Mouse (Mus musculus): Measurements from ENCODE around the gene Klrb1b.

The Klrb1b gene

GRCm38 (mm10) chr6:128826132-128826531, at the start of gene Klrb1b, which contains the start of gene Gm44511:
Gene Klrb1b, minus strand, starts transcription at chr6:128826331.
Gene Gm44511, minus strand, starts transcription at chr6:128826315.
- ATAC-seq (ENCODE audit: low TSS enrichment), result no peak

- no peak for ATAC-seq (ENCODE audit: low TSS enrichment)
Measured at GRCm38 (mm10) chr6:128871910-128872610, 45.9 kb upstream of the Klrb1b start.

GRCm38 (mm10) chr6:128868861-128869260, 42.7 kb upstream of the Klrb1b start:
- ATAC-seq (ENCODE audit: low TSS enrichment), result no peak

DNA sequence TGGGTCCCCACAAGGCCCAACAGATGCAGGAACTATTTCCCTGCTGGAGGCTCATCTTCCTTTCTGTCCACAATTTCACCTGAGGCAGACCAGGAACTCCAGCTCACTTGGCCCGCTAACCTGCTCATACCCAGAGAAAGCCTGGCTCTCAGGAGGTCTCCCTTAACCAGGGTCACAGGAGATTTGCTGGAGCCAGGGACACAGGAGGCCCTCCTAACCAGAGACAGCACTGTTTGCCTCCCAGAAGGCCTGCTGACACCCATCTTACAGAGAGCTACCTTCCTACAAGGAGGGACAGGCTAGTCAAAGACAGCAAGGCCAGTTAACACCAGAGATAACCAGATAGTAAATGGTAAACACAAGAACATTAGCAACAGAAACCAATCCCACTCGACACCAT, 31.8 kb upstream of the Klrb1b start:
- ATAC-seq (ENCODE audit: low TSS enrichment), result no peak

- peak; percentile 67 for ATAC-seq (ENCODE audit: low TSS enrichment)
Measured at GRCm38 (mm10) chr6:128856250-128856649, 30.1 kb upstream of the Klrb1b start.

GRCm38 (mm10) chr6:128855477-128855876, 29.3 kb upstream of the Klrb1b start:
- no peak for ATAC-seq (ENCODE audit: low TSS enrichment)

DNA sequence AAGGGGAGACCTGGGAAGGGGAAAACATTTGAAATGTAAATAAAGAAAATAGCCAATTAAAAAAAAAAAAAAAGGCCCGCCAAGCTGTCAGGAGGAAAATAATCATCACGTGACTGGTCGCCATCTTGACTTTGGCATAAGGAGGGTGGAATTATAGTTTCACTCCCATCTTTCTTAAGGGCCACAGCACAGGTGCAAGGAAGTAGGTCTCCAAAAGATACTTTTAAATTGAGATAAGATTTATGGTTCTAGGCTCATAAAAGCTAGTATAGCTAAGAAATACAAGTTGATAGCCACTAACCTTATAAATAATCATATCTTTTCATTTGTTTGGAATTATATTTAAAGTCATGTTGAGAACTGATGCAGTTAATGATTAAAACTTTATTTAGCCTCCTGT, 28.8 kb upstream of the Klrb1b start:
- no peak for ATAC-seq (ENCODE audit: low TSS enrichment)

DNA sequence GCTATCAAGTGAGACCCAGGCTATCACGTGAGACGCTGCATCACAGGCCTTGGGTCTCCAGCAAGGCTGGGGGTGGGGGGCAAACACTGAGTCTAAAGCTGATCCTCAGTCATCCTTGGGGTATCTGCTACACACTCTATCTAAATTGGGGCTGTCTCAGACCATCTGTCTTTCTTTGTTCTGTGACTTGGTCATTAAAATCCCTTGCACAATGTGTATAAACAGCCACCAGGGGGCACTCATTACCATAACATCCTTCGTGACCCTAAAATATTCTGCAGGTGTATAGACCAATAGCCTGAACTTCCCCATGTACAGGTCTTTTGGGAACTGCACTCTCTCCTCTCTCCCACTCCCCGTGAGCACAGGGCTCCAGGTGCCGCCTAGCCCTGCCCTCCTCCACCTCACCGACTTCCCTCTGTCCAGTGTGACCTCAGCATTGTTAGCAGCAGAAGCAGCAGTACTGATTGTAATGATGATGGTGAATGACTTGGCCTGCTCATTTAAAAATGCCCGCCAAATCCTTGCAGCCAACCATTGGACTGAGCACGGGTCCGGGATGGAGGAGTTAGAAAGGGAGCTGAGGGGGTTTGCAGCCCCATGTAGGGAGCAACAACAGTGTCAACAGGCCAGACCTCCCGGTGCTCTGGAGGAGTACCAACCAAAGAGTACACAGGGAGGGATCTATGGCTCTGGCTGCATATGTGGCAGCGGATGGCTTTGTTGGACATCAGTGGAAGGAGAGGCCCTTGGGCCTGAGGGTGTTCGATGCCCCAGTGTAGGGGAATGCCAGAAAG, 28.1 kb upstream of the Klrb1b start:
- peak; percentile 66 for ATAC-seq (ENCODE audit: low TSS enrichment)

DNA sequence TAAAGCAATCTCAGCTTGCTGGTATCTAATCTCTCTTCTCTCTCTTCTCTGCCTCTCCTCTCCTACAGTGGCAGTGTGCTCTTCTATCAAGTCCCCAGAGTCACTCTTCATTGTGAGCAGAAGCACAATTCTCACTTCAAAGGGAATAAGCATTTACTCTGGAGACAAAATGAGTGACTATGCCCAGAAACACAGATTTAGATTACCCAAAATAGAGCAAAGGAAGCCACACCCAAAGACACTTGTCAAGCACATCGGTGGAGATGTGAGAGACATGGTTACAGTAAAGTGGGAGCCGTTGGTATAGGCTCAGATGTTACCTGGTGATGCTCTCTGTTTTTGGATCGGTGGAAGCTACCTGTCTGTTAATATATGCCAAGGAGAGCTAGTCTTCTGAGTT, 26.6 kb upstream of the Klrb1b start:
- ATAC-seq (ENCODE audit: low TSS enrichment), result 0 out of 2 replicates have a peak, but pooled peaks have one; percentile 26

- no peak for ATAC-seq (ENCODE audit: low TSS enrichment)
Measured at GRCm38 (mm10) chr6:128851151-128851550, 25.0 kb upstream of the Klrb1b start.

GRCm38 (mm10) chr6:128850671-128851070, 24.5 kb upstream of the Klrb1b start:
- no peak for ATAC-seq (ENCODE audit: low TSS enrichment)

GRCm38 (mm10) chr6:128849902-128850301, 23.8 kb upstream of the Klrb1b start:
- ATAC-seq (ENCODE audit: low TSS enrichment), result peak; percentile 69

DNA sequence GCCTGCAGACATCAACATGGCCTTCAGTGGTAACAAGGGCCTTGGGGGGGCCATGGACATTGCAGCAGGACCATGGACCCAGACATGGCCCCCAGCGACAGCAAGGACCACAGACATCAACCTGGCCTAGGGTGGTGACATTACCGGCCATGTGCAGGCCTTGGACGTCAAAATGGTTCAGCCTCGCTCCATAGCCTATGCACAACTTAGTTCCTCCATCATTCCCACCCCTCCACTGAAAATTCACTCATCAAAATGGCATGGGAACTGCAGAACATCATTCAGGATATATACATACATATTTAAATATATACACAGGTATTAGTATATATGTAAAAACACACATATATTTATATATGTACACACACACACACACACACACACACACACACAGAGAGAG, 21.3 kb upstream of the Klrb1b start:
- ATAC-seq (ENCODE audit: low TSS enrichment), result no peak

DNA sequence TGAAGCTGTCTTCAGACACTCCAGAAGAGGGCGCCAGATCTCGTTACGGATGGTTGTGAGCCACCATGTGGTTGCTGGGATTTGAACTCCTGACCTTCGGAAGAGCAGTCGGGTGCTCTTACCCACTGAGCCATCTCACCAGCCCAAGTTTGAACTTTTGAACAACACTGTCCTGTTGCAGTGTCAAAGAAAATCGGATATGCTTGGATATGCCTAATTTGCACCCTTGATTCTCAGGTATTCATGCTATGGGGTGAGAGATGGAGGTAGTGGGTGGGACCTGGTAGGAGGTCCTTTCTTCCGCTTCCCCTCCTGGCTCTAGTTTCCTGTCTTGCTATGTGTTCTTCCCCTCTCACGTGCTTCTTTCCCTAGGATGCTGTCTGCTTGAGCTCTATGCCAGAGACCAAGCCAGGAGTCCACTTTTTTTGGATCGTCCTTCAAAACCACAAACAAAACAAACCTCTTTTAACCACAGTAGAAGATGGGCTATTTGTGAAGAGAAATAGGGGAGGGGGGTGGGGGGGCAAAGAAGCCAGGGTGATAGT, 19.9 kb upstream of the Klrb1b start:
- ATAC-seq (ENCODE audit: low TSS enrichment), result no peak

DNA sequence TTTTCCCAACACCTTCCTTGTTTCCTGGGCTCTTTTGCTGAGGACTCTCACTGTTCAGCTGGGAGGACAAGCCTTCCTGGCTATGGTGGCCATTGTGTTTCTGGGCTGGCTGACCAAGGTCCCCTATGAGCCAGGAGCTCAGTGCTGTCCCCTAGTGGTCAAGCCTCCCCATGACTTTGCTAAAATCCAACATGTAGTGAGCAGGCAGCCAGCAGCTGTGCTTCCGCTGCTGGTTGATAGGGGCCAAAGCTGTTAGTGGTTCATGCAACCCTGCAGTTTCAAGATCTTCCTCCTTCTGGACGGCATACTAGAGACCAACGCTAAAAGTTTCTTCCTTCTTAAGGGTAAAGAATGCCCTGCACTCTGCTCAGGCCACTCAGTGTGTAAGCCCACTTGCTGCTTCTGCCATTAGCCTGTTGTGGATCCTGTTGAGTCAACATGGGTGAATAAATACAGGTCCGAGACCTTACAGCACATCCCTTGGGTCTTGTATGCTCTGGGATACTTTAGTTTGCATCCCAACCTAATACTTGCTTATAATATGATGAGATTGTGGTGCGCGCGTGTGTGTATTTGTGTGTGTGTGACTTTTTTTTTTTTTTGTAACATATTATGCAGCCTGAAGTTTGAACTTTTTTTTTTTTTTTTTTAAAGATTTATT, 19.3 kb upstream of the Klrb1b start:
- ATAC-seq (ENCODE audit: low TSS enrichment), result peak; percentile 24

GRCm38 (mm10) chr6:128844586-128845080, 18.5 kb upstream of the Klrb1b start:
- no peak for ATAC-seq (ENCODE audit: low TSS enrichment)

- ATAC-seq (ENCODE audit: low TSS enrichment), result no peak
Measured at GRCm38 (mm10) chr6:128844131-128844530, 18.0 kb upstream of the Klrb1b start.

DNA sequence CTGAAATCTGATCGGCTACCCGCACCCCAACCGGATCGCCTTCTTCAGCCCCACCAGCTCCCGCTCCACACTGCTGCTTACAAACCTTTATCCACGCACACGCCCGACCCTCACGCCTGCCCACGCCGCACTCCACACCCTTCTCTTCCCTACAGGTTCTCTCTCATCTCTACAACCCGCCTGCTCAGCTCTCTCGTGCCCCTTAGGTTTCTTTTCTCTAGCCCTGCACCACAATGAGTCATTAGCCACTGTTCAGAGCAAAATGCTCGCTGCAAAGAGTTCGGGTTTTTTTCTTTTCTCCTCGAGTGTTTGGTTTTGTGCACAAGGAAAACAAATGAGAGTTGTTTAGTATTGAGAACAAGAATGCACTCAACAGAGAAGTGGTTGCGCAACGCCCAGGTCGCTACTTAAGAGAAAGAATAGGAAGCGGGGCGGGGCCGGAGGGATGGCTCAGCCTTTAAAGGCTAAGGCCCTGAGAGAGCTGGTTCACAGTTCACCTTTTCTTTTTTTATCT, 17.4 kb upstream of the Klrb1b start:
- peak; percentile 24 for ATAC-seq (ENCODE audit: low TSS enrichment)

- peak; percentile 69 for ATAC-seq (ENCODE audit: low TSS enrichment)
Measured at GRCm38 (mm10) chr6:128842945-128843478, 16.9 kb upstream of the Klrb1b start.

- ATAC-seq (ENCODE audit: low TSS enrichment), result no peak
Measured at GRCm38 (mm10) chr6:128842356-128842944, 16.3 kb upstream of the Klrb1b start.
